Comparison of ENCODE assay signal across 8 mouse cellular contexts in genomic region chr13:104285737-104286311, GRCm38 (mm10). TPM values are rescaled to one million over a fixed set of nuclear protein-coding genes. Genes with fewer than 3 reads are reported as not detected.
DNase-seq lines count a peak whose midpoint lies in the region; ATAC-seq and TF ChIP-seq lines count a peak whose summit lies in the region.

No protein-coding gene starts in this region.

- H3K9ac ChIP-seq in forebrain, embryonic 13.5 days = peak overlapping the region; percentile 19; the same call in 1 of the 2 replicates
- peak overlapping the region; percentile 62 for H3K9ac ChIP-seq in hindbrain, embryonic 13.5 days
- peak overlapping the region; percentile 43 for H3K9ac ChIP-seq in stomach, postnatal 0 days (ENCODE audit: low read length)

- no peak for TF ChIP-seq POLR2A in brain, embryonic 14.5 days (IDR thresholded peaks at IDR 0.05; ENCODE audit: borderline replicate concordance, extremely low read depth, insufficient read depth, insufficient read length, poor library complexity, severe bottlenecking)

- TF ChIP-seq CTCF in brain, embryonic 14.5 days (IDR thresholded peaks at IDR 0.05; ENCODE audit: borderline replicate concordance, extremely low read depth, insufficient read depth, insufficient read length) = no peak
- TF ChIP-seq CTCF in stomach, postnatal 0 days (IDR thresholded peaks at IDR 0.05; ENCODE audit: low read depth) = no peak

- no peaks in the 10 kb centered on the region for H3K9me3 ChIP-seq in erythroblast, embryonic 14.5 days (ENCODE audit: control insufficient read depth, low read length)
- no peaks in the 10 kb centered on the region for H3K9me3 ChIP-seq in forebrain, embryonic 13.5 days (replicated peaks)
- no peaks in the 10 kb centered on the region for H3K9me3 ChIP-seq in hindbrain, embryonic 13.5 days
- no peaks in the 10 kb centered on the region for H3K9me3 ChIP-seq in stomach, postnatal 0 days (ENCODE audit: control insufficient read depth, low read length)

- peak; percentile 70 for DNase-seq in brain, embryonic 14.5 days (ENCODE audit: low read depth)
- DNase-seq in left cerebral cortex, adult 11 months (ENCODE audit: low spot score) = peak; percentile 8
- DNase-seq in stomach, postnatal 0 days (ENCODE audit: low spot score) = peak; percentile 43

- peak overlapping the region; percentile 75 for H3K4me3 ChIP-seq in erythroblast, embryonic 14.5 days (replicated peaks)
- H3K4me3 ChIP-seq in forebrain, embryonic 13.5 days = peak overlapping the region; percentile 45
- peak overlapping the region; percentile 41 for H3K4me3 ChIP-seq in hindbrain, embryonic 13.5 days
- H3K4me3 ChIP-seq in stomach, postnatal 0 days (ENCODE audit: low read depth, low read length) = peak overlapping the region; percentile 53

- peaks cover 25% of the 10 kb centered on the region for H3K4me1 ChIP-seq in erythroblast, embryonic 14.5 days (ENCODE audit: control insufficient read depth)
- peaks cover 15% of the 10 kb centered on the region for H3K4me1 ChIP-seq in forebrain, embryonic 13.5 days
- peaks cover 29% of the 10 kb centered on the region for H3K4me1 ChIP-seq in hindbrain, embryonic 13.5 days (replicated peaks)
- H3K4me1 ChIP-seq in stomach, postnatal 0 days (replicated peaks; ENCODE audit: control insufficient read depth, insufficient read depth) = no peaks in the 10 kb centered on the region

- WGBS in forebrain, embryonic 13.5 days = under 1% methylated on average over 10 of the region's 10 CpGs
- WGBS in hindbrain, embryonic 13.5 days = 0% methylated on average over 10 of the region's 10 CpGs
- WGBS in stomach, postnatal 0 days = 1% methylated on average over 10 of the region's 10 CpGs

- no peak for TF ChIP-seq EP300 in stomach, postnatal 0 days (optimal IDR thresholded peaks at IDR 0.05)

- H3K36me3 ChIP-seq in erythroblast, embryonic 14.5 days (ENCODE audit: control insufficient read depth) = no peaks in the 10 kb centered on the region
- no peaks in the 10 kb centered on the region for H3K36me3 ChIP-seq in forebrain, embryonic 13.5 days (ENCODE audit: poor library complexity, severe bottlenecking)
- H3K36me3 ChIP-seq in hindbrain, embryonic 13.5 days = no peaks in the 10 kb centered on the region
- no peaks in the 10 kb centered on the region for H3K36me3 ChIP-seq in stomach, postnatal 0 days (ENCODE audit: control insufficient read depth, insufficient read depth, low read length)

- peak overlapping the region; percentile 69 for H3K27ac ChIP-seq in forebrain, embryonic 13.5 days
- H3K27ac ChIP-seq in hindbrain, embryonic 13.5 days = peak overlapping the region; percentile 49; the same call in 1 of the 2 replicates
- peak overlapping the region; percentile 74 for H3K27ac ChIP-seq in stomach, postnatal 0 days (replicated peaks)

- ATAC-seq in erythroblast, adult 5-6 weeks (replicated peaks; ENCODE audit: low FRiP score, poor library complexity, severe bottlenecking) = no peak
- ATAC-seq in forebrain, embryonic 13.5 days = no peak
- ATAC-seq in hindbrain, embryonic 13.5 days (ENCODE audit: low FRiP score) = 0 out of 2 replicates have a peak, but pooled peaks have one; percentile 30
- 0 out of 2 replicates have a peak, but pooled peaks have one; percentile 7 for ATAC-seq in megakaryocyte progenitor cell, adult 5-6 weeks (replicated peaks; ENCODE audit: poor library complexity)
- ATAC-seq in stomach, postnatal 0 days (ENCODE audit: low FRiP score, low TSS enrichment) = peak; percentile 32; the same call in 1 of the 2 replicates

- H3K27me3 ChIP-seq in erythroblast, embryonic 14.5 days (ENCODE audit: control insufficient read depth) = no peaks in the 10 kb centered on the region; the same call in 1 of the 2 replicates
- H3K27me3 ChIP-seq in forebrain, embryonic 13.5 days = no peaks in the 10 kb centered on the region
- H3K27me3 ChIP-seq in hindbrain, embryonic 13.5 days = no peaks in the 10 kb centered on the region
- H3K27me3 ChIP-seq in stomach, postnatal 0 days (ENCODE audit: control insufficient read depth, insufficient read depth, low read length) = no peaks in the 10 kb centered on the region

- H3K4me2 ChIP-seq in forebrain, embryonic 13.5 days = peak overlapping the region; percentile 58
- H3K4me2 ChIP-seq in hindbrain, embryonic 13.5 days = peak overlapping the region; percentile 67
- peak overlapping the region; percentile 74 for H3K4me2 ChIP-seq in stomach, postnatal 0 days (replicated peaks; ENCODE audit: low read depth)

RNA-seq across cellular contexts. Expression of gene Adamts6, which starts 1.8 kb away (rescaled TPM):
- not detected in 2 replicates for polyA plus RNA-seq in erythroblast, embryonic 14.5 days (2012)
- total RNA-seq in erythroblast, adult 5-6 weeks (2015; ENCODE audit: low replicate concordance) = 0.77 and 1.0 TPM in 2 replicates
- 0.26 and 0.84 TPM in 2 replicates for total RNA-seq in erythroblast, adult 5-6 weeks (2017; ENCODE audit: low replicate concordance)
- 5.5 TPM in 2 replicates for polyA plus RNA-seq in brain, embryonic 14.5 days (2012; rRNA removed)
- polyA plus RNA-seq in forebrain, embryonic 13.5 days (2015; fragmentation: Nextera tagmentation; extraction: Ambion mirVana) = 2.2 and 2.8 TPM in 2 replicates
- 1.6 and 1.8 TPM in 2 replicates for polyA plus RNA-seq in hindbrain, embryonic 13.5 days (2015; fragmentation: Nextera tagmentation; extraction: Ambion mirVana)
- 0.99 and 2.3 TPM in 2 replicates for total RNA-seq in megakaryocyte progenitor cell, adult 5-6 weeks (2015)
- total RNA-seq in megakaryocyte progenitor cell, adult 5-6 weeks (2017) = 1.5 and 2.5 TPM in 2 replicates
- polyA plus RNA-seq in stomach, postnatal 0 days (2015; fragmentation: Nextera tagmentation; extraction: Ambion mirVana) = 0.56 and 0.78 TPM in 2 replicates

RNA-seq across cellular contexts. Expression of gene Ppwd1, which starts 57.2 kb away (rescaled TPM):
- 0.61 and 0.92 TPM in 2 replicates for polyA plus RNA-seq in erythroblast, embryonic 14.5 days (2012)
- total RNA-seq in erythroblast, adult 5-6 weeks (2015; ENCODE audit: low replicate concordance) = 28.6 and 47.9 TPM in 2 replicates
- 31.4 and 53.5 TPM in 2 replicates for total RNA-seq in erythroblast, adult 5-6 weeks (2017; ENCODE audit: low replicate concordance)
- polyA plus RNA-seq in brain, embryonic 14.5 days (2012; rRNA removed) = 6.6 and 9.0 TPM in 2 replicates
- polyA plus RNA-seq in forebrain, embryonic 13.5 days (2015; fragmentation: Nextera tagmentation; extraction: Ambion mirVana) = 13.6 and 14.3 TPM in 2 replicates
- polyA plus RNA-seq in hindbrain, embryonic 13.5 days (2015; fragmentation: Nextera tagmentation; extraction: Ambion mirVana) = 9.0 and 9.6 TPM in 2 replicates
- 45.7 and 48.1 TPM in 2 replicates for total RNA-seq in megakaryocyte progenitor cell, adult 5-6 weeks (2015)
- 33.0 and 44.7 TPM in 2 replicates for total RNA-seq in megakaryocyte progenitor cell, adult 5-6 weeks (2017)
- 6.1 TPM in 2 replicates for polyA plus RNA-seq in stomach, postnatal 0 days (2015; fragmentation: Nextera tagmentation; extraction: Ambion mirVana)

RNA-seq across cellular contexts. Expression of gene Cenpk, which starts 57.4 kb away (rescaled TPM):
- 0.10 and 0.29 TPM in 2 replicates for polyA plus RNA-seq in erythroblast, embryonic 14.5 days (2012)
- 24.2 and 35.9 TPM in 2 replicates for total RNA-seq in erythroblast, adult 5-6 weeks (2015; ENCODE audit: low replicate concordance)
- total RNA-seq in erythroblast, adult 5-6 weeks (2017; ENCODE audit: low replicate concordance) = 60.7 and 72.5 TPM in 2 replicates
- polyA plus RNA-seq in brain, embryonic 14.5 days (2012; rRNA removed) = 4.9 and 11.1 TPM in 2 replicates
- 67.1 and 74.6 TPM in 2 replicates for polyA plus RNA-seq in forebrain, embryonic 13.5 days (2015; fragmentation: Nextera tagmentation; extraction: Ambion mirVana)
- polyA plus RNA-seq in hindbrain, embryonic 13.5 days (2015; fragmentation: Nextera tagmentation; extraction: Ambion mirVana) = 16.6 and 18.6 TPM in 2 replicates
- 43.2 and 43.9 TPM in 2 replicates for total RNA-seq in megakaryocyte progenitor cell, adult 5-6 weeks (2015)
- 101 and 184 TPM in 2 replicates for total RNA-seq in megakaryocyte progenitor cell, adult 5-6 weeks (2017)
- 23.1 and 27.5 TPM in 2 replicates for polyA plus RNA-seq in stomach, postnatal 0 days (2015; fragmentation: Nextera tagmentation; extraction: Ambion mirVana)

Comparison
In these comparisons a context has a peak if more than half of its experiments do, and no peak if none do; other contexts are left out.
1. ATAC-seq: peak in hindbrain, embryonic 13.5 days (single experiment), megakaryocyte progenitor cell, adult 5-6 weeks (single experiment) and stomach, postnatal 0 days (single experiment); none in erythroblast, adult 5-6 weeks (single experiment) and forebrain, embryonic 13.5 days (single experiment).
2. DNase-seq: peak in every context shown above with its lines; median percentile 70 in brain, embryonic 14.5 days; 43 in stomach, postnatal 0 days; 8 in left cerebral cortex, adult 11 months.
3. Peak in every context shown above with its lines, with median percentiles within 50 percentile points of each other: H3K4me3 ChIP-seq, H3K27ac ChIP-seq, H3K4me2 ChIP-seq and H3K9ac ChIP-seq.